Mouse (Mus musculus) Muller cell, postnatal 12 days (primary cell): ENCODE data around the gene Abca4.

ENCODE experiments used
- DNase-seq: peaks from one replicate; pipeline ENCODE4 v3.0.0-alpha.2; 2015; ENCODE audit errors: inconsistent ontology term

Gene Abca4

DNA sequence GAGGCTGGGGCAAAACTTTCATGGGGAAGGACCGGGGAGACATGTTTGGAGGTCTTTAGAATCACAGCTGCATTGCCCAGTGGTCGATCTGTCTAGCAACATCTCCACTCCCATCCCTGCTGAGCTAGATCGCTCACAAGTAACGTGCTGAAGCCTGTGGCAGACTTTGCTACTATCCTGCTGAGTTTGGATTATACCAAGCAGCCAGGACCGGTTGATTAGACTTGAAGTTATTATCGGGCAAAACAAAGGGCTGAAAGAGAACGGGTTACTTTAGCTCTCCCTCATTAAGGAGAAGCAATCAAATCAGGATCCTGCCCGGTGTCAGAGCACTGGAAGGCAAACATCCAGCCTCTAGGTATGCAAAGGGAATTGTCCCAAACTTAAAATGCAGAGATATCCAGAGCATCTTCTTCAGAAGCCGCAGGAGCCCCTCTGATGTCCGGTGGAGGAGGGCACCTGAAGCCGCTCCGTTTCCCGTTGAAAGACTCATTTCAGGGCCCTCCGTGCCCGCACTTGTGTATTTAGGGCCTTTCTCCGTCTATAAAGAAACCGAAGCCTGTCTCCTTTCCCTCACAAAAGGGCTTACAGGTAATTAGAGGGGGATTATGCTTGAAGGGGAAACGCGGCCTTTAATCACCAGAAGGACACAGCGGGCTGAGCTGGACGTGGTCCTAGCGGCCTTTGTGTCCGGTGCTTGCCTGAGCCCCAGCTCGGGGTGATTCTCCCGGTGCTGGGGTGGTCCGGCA, at the start of gene Abca4:
Gene Abca4, plus strand, starts transcription at position 645 of the 749 bp plus-strand sequence.
- peak; percentile 35 for DNase-seq

DNA sequence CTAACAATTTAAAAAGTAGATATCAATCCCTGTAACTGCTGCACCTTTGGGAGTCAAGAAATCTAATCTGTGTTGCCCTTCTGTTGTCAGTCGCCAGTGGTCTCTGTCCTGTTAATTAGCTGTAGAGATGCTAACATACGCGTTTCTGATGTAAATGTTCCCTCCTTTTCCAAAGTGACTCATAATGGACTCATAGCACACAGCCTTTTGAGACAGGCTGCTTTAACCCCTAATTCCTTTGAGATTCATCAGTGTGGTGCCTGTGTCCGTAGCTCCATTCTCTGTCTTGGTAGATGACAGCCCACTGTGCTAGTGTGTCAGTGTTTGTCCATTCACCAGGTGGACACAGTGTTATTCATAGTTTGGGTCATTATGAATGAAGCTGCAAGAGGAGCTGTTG, 49.1 kb upstream of the Abca4 start:
- DNase-seq: no peak

DNA sequence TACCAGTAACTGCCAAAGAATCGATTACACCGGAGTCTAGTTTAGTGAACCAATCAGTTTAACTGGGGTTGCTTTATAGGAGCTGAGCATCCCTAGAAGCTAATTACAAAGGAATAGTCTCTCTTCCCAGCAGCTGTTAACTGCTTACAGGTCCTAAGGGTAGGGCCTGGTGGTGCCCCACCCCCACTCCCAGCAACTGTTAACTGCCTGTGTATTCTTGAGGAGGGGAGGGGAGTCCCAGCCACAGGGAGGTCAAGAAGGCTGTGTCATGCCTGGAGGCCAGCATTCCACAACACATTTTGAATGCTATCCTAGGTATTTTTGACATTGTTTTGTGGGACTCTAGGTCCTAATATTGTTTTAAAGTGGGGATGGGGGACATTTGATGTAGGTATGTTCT, 44.3 kb upstream of the Abca4 start:
- no peak for DNase-seq

DNA sequence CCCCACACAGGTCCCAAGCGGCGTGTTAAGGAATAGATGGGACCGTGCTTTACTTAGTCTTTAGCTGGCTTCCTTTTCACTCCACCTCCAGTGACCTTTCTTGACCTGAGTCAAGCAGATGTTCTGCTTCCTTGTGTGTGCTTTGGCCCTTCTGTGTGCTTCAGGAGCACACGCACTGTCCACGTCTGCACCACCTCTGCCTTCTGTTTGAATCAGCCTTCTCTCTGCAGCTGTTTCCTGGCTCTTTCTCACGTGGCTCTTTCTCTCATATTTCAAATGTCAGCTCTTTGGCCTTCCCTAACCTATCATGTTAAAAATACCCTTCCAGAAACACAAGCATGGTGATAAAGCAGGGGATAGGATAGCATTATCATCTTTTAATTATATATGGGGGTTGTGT, 42.7 kb upstream of the Abca4 start:
- DNase-seq: no peak

DNA sequence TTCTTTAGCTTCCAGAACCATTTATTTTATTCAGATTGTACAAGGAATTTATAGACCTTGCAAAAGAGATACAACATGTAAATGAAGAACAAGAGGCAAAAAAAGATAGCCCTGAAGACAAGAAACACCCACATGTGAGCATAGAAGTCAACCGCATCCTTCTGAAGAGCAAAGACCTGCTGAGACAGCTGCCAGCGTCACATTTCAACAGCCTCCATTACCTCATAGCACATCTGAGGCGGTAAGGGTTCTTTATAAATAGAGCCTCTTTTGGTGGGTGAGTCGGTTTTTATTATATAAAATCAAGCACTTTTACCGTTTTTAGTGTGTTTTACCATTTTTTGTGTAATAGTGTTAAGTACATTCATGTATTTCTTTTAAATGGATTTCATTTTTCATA, 34.4 kb upstream of the Abca4 start:
- DNase-seq: no peak

DNA sequence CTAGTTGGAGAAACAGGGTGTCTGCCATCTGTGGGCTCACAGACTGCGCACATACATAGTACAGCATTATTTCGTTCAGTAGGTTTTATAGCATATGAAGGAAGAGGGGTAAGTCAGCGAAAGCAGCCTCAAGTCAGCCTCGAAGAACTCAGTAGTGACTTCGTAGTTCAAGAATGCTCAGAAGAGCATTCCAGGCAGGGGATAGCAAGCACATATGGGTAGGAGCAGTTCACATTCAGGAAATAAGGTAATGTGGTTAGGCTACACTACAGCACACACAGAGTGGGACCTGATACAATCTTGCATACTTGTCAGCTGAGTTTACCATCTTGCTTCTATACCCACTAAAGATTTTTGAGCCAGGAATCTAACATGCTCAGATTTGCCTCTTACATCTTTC, 34.0 kb upstream of the Abca4 start:
- DNase-seq: no peak

- no peak for DNase-seq
Observed at GRCm38 (mm10) chr3:122012464-122012863, 31.8 kb upstream of the Abca4 start.

DNA sequence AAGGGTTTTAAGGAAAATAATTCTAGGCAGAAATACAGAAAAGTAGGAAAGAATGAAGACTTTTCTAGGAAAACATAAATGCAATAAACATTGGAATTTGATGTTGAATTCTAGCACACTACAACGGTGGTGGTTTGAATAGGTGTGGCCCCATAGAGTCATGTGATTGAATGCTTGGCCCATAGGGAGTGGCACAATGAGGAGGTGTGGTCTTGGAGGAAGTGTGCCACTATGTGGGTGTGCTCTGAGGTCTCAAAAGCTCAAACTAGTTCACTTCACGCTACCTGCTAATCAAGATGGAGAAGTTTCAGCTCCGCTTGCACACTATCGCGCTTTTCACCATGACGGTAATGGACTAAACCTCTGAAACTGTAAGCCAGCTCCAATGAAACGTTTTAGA, 25.8 kb upstream of the Abca4 start:
- DNase-seq: no peak

DNA sequence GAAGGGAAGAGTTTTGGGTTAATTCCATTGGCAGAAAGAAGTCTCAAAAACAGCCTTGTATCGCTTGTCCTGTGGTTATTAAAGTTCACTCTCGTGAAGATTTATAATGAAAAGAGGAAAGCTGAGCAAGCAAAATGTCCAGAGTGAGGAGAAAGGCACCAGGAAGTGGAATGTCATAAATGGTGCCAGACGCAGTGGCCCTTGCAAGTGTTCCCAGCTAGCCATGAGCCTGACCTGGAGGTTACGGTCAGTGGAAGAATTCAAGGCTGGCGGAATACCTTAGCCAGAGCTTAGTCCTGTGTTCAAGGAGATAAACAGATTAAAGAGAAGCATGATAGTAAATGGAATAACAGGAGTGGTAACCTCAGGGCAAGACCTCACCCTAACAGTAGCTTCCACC, 25.1 kb upstream of the Abca4 start:
- no peak for DNase-seq

GRCm38 (mm10) chr3:122021029-122021652, 23.1 kb upstream of the Abca4 start:
- no peak for DNase-seq

DNA sequence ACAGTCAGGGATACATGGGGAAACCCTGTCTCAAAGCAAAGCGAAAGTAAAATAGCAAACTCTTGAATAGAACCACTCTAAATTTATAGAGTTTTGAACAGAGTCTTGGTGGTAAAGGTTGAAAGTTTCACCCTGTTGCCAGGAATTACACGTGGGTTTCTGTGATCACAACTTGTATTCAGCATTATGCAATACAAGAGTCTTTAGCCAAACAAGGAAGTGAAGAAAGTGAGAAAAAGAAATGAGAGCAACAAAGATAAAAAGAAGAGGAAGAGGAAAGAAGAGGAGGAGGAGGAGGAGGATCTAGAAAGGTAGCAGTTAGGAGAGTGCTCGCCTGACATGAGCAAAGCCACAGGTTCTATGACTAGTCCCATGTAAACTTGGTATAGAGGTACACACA, 21.9 kb upstream of the Abca4 start:
- DNase-seq: no peak

DNA sequence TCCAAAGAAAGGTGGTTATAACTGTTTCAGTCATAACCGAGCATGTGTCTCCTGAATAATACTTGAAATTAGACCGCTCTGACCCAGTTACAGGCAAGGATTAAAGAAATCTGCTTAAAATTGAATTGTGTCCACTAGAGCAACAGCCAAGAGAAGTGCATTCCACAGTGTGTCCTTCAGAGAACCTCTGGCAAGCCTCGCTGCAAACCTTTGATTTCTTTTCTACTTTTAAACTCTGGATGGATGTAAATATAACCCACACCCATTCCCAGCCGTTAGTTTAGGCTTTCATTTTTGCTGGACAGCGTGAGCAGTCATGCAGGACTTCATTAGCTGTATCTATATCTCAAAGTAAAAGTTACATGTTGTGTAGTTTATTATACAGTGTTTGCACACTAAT, 17.6 kb upstream of the Abca4 start:
- DNase-seq: peak; percentile 21

DNA sequence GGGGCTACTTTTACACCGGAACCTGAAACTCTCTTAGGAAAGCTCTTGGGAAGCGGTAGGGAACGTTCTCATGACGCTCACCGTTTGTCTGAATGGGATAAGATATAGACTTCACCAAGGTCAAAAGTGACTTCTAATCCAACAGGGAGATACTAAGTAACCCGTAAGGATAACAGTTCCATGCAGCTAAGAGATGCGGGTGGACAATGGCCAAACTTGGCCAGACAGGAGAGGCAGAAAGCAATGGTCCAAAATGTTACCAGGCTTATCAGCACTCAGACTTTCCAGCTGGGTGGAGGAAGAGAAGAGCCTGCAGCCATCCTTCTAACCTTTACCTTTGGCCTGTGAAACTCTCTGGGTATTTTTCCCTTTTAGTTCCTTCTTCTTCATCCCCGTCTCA, 16.5 kb upstream of the Abca4 start:
- DNase-seq: no peak

DNA sequence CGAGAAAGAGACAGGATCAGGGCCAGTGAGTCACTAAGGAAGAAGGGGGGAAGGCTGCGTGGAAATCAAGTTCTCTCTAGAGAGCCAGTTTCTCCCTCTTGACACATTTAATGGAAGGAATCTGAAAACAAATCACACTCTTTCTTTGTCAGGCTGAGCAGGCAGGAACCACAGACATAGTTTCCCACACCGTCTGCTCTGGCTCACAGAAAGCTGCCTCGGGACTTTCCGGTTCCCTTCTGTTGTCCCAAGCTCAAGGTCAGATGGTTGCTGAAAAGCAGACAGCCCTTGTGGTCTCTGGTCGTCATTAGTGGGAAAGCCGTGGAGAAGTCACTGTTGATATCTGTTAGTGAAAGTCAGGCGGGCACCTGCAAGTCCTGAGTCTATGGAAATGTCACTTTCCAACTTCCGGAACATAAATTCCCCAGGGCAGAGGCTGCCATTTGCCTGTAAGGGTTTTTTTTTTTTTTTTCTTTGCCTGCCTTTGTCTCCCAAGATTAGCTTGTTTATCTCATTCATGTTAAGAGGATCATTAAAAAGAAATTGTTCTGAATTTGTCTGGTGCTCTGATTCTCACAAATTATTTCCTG, 10.9 kb upstream of the Abca4 start:
- peak; percentile 87 for DNase-seq

- DNase-seq: peak; percentile 15
Observed at GRCm38 (mm10) chr3:122034240-122034639, 10.0 kb upstream of the Abca4 start.

- DNase-seq: no peak
Observed at GRCm38 (mm10) chr3:122035092-122035491, 9.2 kb upstream of the Abca4 start.

DNA sequence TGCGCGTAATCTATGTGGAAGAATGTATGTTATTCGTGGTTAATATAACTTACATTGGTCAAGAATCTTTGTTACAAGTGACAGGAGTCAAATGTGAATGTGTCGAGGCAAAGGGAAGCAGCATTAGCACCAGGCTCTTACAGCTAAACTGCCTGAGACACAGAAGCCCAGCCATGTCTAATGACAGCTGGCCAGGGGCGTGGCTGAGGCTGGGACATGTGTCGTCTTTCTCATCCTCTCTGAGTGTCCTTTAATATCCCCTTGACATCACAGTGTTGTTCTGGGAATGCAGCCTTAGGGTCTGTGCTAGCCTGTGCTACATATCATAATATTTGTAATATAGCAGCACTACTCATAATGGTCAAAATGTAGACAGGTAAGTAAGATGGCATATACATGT, 3.7 kb upstream of the Abca4 start:
- no peak for DNase-seq

DNA sequence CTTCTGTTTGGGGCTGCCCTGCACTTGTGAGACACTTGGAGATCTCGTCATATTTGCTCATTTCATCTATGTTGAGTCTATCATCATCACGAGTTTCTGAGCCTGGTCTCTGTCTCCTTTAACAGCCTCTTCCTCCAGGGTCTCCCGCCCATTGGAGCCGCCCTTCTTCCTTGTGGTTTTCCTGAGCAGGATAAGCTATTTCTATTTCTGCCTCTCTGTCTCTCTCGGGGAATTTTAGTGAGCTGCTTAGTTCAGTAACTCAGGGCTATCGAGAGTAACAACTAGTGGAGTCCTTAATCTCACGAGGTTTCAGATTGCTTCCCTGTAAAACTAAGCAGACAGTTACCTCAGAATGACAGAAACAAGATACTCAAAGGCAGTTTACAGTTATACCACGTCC, 1.1 kb upstream of the Abca4 start:
- peak; percentile 14 for DNase-seq

DNA sequence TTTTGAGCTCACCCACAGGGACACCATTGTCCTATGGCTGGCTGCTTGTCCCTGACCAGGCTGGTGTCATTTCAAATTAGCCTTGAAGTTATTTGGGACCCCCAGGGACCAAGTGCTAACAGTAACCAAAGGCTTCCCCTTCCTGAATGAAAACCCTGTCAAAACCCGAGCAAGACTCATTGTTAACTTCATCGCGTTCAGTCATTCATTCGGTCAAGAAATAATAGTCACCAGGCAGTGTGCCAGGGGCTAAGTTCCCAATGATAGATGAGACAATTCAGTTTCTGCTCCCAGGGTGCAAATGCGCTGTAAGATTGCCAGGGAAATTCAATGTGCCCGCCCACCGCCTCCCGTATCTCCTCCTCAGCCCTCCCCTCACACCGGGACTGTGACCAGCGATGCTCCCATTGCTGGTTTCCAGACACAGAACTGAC, 2.0 kb downstream of the Abca4 start:
- peak; percentile 87 for DNase-seq

DNA sequence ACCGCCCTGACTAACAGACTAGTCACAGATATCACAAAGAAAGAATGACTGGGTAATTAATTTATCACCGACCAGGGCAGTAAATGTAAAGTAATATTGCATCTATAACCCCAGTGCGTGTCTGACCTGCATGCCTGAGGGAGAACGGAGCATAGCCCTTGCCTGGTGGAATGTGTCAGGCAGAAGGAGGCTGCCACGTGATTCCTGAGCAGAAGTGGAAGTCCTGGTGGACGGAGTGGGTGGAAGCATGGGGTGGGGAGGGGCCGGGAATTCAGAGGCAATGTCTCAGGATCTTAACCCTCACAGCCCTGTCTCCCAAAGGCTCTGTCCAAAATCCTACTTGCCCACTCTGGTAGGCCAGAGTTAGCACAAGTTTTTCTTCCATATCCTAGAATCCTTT, 3.2 kb downstream of the Abca4 start:
- DNase-seq: peak; percentile 42

GRCm38 (mm10) chr3:122047921-122048861, 3.9 kb downstream of the Abca4 start:
- DNase-seq: peak; percentile 55

DNA sequence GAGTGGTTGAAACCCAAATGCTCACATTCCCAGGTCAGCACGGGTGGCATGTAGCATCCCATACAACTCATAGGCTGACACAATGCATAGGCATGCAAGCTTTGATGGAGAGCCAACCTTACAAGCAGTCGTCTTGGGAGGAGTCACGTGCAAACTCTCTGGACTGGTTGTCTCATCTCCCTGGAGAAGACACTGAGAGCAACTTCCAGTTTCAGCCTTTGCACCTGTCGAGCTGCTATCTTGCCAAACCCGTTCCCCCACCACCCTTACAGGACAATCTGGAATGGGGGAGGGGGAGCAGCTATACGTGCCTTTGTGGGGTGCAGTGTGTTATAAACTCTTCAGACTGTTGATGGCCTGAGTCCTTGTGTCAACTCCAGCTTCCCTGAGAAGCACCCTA, 4.9 kb downstream of the Abca4 start:
- peak; percentile 7 for DNase-seq
